Mouse (Mus musculus): ENCODE measurements around the gene Phf12. TPM values are rescaled to one million over a fixed set of nuclear protein-coding genes. Genes with fewer than 3 reads are reported as not detected.

Phf12 gene
- polyA plus RNA-seq, 2 experiments: 18.3 to 81.2 TPM

DNA sequence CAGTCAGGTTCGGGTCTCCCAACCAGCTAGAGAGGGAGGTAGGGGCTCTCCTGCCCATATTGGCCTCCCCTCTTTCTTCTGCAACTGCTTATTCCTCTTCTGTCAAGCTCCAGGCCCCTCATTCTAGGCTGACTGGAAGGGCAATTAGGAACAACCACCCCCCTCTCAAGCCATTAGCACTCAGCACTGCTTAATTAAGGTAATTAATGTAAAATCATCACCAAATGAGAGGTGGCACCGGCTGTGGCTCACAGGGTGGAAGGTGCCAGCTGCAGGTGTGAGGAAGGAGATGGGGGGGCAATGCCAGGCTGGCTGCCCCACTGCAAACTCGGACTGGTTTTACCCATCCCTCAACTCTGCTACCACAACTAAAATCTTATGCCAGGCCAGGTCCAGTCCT lies 26.1 kb upstream of the Phf12 start:
- no peaks in the 10 kb centered on the region for H3K4me1 ChIP-seq (ENCODE audit: control insufficient read depth, insufficient read depth, low read length)
- H3K36me3 ChIP-seq (ENCODE audit: control insufficient read depth, insufficient read depth, low read length): no peaks in the 10 kb centered on the region
- H3K9me3 ChIP-seq (ENCODE audit: control insufficient read depth, low read length): no peaks in the 10 kb centered on the region
- no peak overlapping the region for H3K9ac ChIP-seq (ENCODE audit: low read depth, low read length, severe bottlenecking)
- H3K4me3 ChIP-seq (replicated peaks; ENCODE audit: low read length): no peak overlapping the region
- no peak for TF ChIP-seq POLR2A (IDR thresholded peaks at IDR 0.05; ENCODE audit: borderline replicate concordance, extremely low read depth, insufficient read depth, insufficient read length)
- 46% methylated on average over 3 of the region's 3 CpGs for WGBS
- DNase-seq (ENCODE audit: low spot score) (no peak), ATAC-seq (ENCODE audit: low FRiP score, low read depth) (no peak)
- no peak overlapping the region for H3K27ac ChIP-seq (replicated peaks; ENCODE audit: low read depth, low read length)
- H3K27me3 ChIP-seq (ENCODE audit: control insufficient read depth, insufficient read depth, low read length): peaks cover 3% of the 10 kb centered on the region; the same call in 1 of the 2 replicates
- H3K4me2 ChIP-seq (replicated peaks; ENCODE audit: low read depth, low read length, severe bottlenecking): no peak overlapping the region

DNA sequence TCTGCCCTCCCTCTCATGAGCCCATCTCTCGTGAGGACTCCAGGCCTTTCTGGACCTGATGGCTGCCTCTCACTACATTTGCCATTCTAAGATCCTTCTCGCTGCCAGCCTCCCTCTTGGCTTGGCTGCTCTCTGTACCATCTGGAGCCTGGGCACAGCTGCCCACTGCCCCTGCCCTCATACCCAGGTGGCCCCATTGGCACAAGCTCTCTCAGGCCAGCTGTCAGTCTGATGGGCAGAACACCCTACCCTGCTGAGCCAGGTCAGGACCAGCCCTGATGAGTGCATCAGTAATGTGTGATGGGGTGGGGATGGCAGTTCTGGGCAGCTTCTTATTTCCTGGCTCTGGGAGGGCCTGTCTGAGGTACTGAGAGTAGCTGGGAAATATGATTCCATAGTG lies 24.3 kb upstream of the Phf12 start:
- no peak for DNase-seq (ENCODE audit: low spot score)
- H3K4me2 ChIP-seq (replicated peaks; ENCODE audit: low read depth, low read length, severe bottlenecking): no peak overlapping the region
- H3K4me3 ChIP-seq (replicated peaks; ENCODE audit: low read length): no peak overlapping the region
- no peaks in the 10 kb centered on the region for H3K36me3 ChIP-seq (ENCODE audit: control insufficient read depth, insufficient read depth, low read length)
- H3K9ac ChIP-seq (ENCODE audit: low read depth, low read length, severe bottlenecking): no peak overlapping the region
- peaks cover 3% of the 10 kb centered on the region; the same call in 1 of the 2 replicates for H3K27me3 ChIP-seq (ENCODE audit: control insufficient read depth, insufficient read depth, low read length)
- no peak for TF ChIP-seq POLR2A (IDR thresholded peaks at IDR 0.05; ENCODE audit: borderline replicate concordance, extremely low read depth, insufficient read depth, insufficient read length)
- ATAC-seq (ENCODE audit: low FRiP score, low read depth): no peak
- 73% methylated on average over 2 of the region's 2 CpGs for WGBS
- no peak overlapping the region for H3K27ac ChIP-seq (replicated peaks; ENCODE audit: low read depth, low read length)
- no peaks in the 10 kb centered on the region for H3K4me1 ChIP-seq (ENCODE audit: control insufficient read depth, insufficient read depth, low read length)
- no peaks in the 10 kb centered on the region for H3K9me3 ChIP-seq (ENCODE audit: control insufficient read depth, low read length)

GRCm38 (mm10) chr11:77958932-77959331 lies 23.6 kb upstream of the Phf12 start:
- no peak overlapping the region for H3K27ac ChIP-seq (replicated peaks; ENCODE audit: low read depth, low read length)
- WGBS: 56% methylated on average over 9 of the region's 9 CpGs
- no peak overlapping the region for H3K4me2 ChIP-seq (replicated peaks; ENCODE audit: low read depth, low read length, severe bottlenecking)
- DNase-seq (ENCODE audit: low spot score) (no peak), ATAC-seq (ENCODE audit: low FRiP score, low read depth) (no peak)
- H3K9me3 ChIP-seq (ENCODE audit: control insufficient read depth, low read length): no peaks in the 10 kb centered on the region
- H3K4me1 ChIP-seq (ENCODE audit: control insufficient read depth, insufficient read depth, low read length): no peaks in the 10 kb centered on the region
- peaks cover 3% of the 10 kb centered on the region; the same call in 1 of the 2 replicates for H3K27me3 ChIP-seq (ENCODE audit: control insufficient read depth, insufficient read depth, low read length)
- H3K9ac ChIP-seq (ENCODE audit: low read depth, low read length, severe bottlenecking): no peak overlapping the region
- no peaks in the 10 kb centered on the region for H3K36me3 ChIP-seq (ENCODE audit: control insufficient read depth, insufficient read depth, low read length)
- no peak overlapping the region for H3K4me3 ChIP-seq (replicated peaks; ENCODE audit: low read length)
- TF ChIP-seq POLR2A (IDR thresholded peaks at IDR 0.05; ENCODE audit: borderline replicate concordance, extremely low read depth, insufficient read depth, insufficient read length): no peak

DNA sequence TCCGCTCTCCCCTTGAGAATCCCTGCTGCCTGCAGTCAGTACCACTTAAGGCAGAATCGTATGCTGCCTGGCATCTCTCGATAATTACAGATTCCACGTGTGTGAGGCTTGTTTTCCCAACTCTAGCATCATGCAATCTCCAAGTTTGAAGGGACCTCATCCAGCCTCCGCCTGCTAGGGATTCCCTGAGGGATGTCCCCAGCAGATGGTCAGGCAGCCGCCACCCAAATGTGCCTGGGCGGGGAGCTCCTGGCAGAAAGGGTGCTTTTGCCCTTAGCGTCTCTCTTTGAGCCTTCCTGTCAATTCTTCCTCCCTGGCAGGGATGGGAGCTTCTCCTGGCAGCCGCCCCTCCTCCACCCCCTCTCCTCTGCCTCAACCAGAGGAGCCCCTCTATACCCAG lies 22.4 kb upstream of the Phf12 start:
- H3K4me3 ChIP-seq (replicated peaks; ENCODE audit: low read length): no peak overlapping the region
- no peak overlapping the region for H3K27ac ChIP-seq (replicated peaks; ENCODE audit: low read depth, low read length)
- WGBS: 45% methylated on average over 9 of the region's 9 CpGs
- no peaks in the 10 kb centered on the region for H3K9me3 ChIP-seq (ENCODE audit: control insufficient read depth, low read length)
- peaks cover 3% of the 10 kb centered on the region; the same call in 1 of the 2 replicates for H3K27me3 ChIP-seq (ENCODE audit: control insufficient read depth, insufficient read depth, low read length)
- ATAC-seq (ENCODE audit: low FRiP score, low read depth): no peak
- no peaks in the 10 kb centered on the region for H3K36me3 ChIP-seq (ENCODE audit: control insufficient read depth, insufficient read depth, low read length)
- peaks cover 7% of the 10 kb centered on the region; the same call in 1 of the 2 replicates for H3K4me1 ChIP-seq (ENCODE audit: control insufficient read depth, insufficient read depth, low read length)
- H3K9ac ChIP-seq (ENCODE audit: low read depth, low read length, severe bottlenecking): no peak overlapping the region
- no peak for TF ChIP-seq POLR2A (IDR thresholded peaks at IDR 0.05; ENCODE audit: borderline replicate concordance, extremely low read depth, insufficient read depth, insufficient read length)
- H3K4me2 ChIP-seq (replicated peaks; ENCODE audit: low read depth, low read length, severe bottlenecking): no peak overlapping the region
- no peak for DNase-seq (ENCODE audit: low spot score)

- no peak overlapping the region for H3K4me2 ChIP-seq (replicated peaks; ENCODE audit: low read depth, low read length, severe bottlenecking)
- no peak overlapping the region for H3K27ac ChIP-seq (replicated peaks; ENCODE audit: low read depth, low read length)
- no peak for DNase-seq (ENCODE audit: low spot score)
- TF ChIP-seq POLR2A (IDR thresholded peaks at IDR 0.05; ENCODE audit: borderline replicate concordance, extremely low read depth, insufficient read depth, insufficient read length): no peak
- no peak for ATAC-seq (ENCODE audit: low FRiP score, low read depth)
- peaks cover 12% of the 10 kb centered on the region; the same call in 1 of the 2 replicates for H3K4me1 ChIP-seq (ENCODE audit: control insufficient read depth, insufficient read depth, low read length)
- WGBS: 35% methylated on average over 5 of the region's 5 CpGs
- no peaks in the 10 kb centered on the region for H3K9me3 ChIP-seq (ENCODE audit: control insufficient read depth, low read length)
- H3K27me3 ChIP-seq (ENCODE audit: control insufficient read depth, insufficient read depth, low read length): peaks cover 3% of the 10 kb centered on the region; the same call in 1 of the 2 replicates
- H3K9ac ChIP-seq (ENCODE audit: low read depth, low read length, severe bottlenecking): no peak overlapping the region
- H3K4me3 ChIP-seq (replicated peaks; ENCODE audit: low read length): no peak overlapping the region
- no peaks in the 10 kb centered on the region for H3K36me3 ChIP-seq (ENCODE audit: control insufficient read depth, insufficient read depth, low read length)
These were observed 21.7 kb upstream of the Phf12 start for GRCm38 (mm10) chr11:77960898-77961297.

DNA sequence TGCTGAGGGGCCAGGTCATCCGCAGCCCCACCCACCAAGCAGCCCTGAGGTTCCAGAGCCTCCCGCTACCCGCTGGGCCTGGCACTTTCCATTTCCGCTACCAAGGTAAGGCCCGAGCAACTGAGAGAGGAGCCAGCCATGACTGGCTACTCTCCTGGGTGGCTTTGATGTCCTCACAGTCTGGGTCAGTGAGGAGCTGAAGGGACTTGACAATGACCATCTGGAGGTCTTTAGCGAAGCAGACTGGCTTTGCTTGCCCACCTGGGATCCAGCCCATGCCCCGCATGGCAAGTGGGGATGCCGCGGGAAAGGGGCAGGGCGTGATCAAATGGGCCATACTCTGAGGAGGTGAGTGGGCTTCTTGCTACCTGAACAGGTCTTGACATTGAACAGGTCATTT lies 19.6 kb upstream of the Phf12 start:
- Histone ChIP-seq H3K4me3 (replicated peaks; ENCODE audit: low read length) (no peak overlapping the region), H3K4me2 (replicated peaks; ENCODE audit: low read depth, low read length, severe bottlenecking) (no peak overlapping the region), H3K27ac (replicated peaks; ENCODE audit: low read depth, low read length) (no peak overlapping the region), H3K4me1 (ENCODE audit: control insufficient read depth, insufficient read depth, low read length) (peaks cover 12% of the 10 kb centered on the region; the same call in 1 of the 2 replicates), H3K9ac (ENCODE audit: low read depth, low read length, severe bottlenecking) (no peak overlapping the region), H3K9me3 (ENCODE audit: control insufficient read depth, low read length) (no peaks in the 10 kb centered on the region), H3K27me3 (ENCODE audit: control insufficient read depth, insufficient read depth, low read length) (peaks cover 3% of the 10 kb centered on the region; the same call in 1 of the 2 replicates), H3K36me3 (ENCODE audit: control insufficient read depth, insufficient read depth, low read length) (no peaks in the 10 kb centered on the region)
- no peak for DNase-seq (ENCODE audit: low spot score)
- WGBS: 81% methylated on average over 10 of the region's 10 CpGs
- TF ChIP-seq POLR2A (IDR thresholded peaks at IDR 0.05; ENCODE audit: borderline replicate concordance, extremely low read depth, insufficient read depth, insufficient read length): no peak
- no peak for ATAC-seq (ENCODE audit: low FRiP score, low read depth)

Data from limb, embryonic 14.5 days (tissue).